ENCODE assay signal across 8 mouse cellular contexts in the genomic region with DNA sequence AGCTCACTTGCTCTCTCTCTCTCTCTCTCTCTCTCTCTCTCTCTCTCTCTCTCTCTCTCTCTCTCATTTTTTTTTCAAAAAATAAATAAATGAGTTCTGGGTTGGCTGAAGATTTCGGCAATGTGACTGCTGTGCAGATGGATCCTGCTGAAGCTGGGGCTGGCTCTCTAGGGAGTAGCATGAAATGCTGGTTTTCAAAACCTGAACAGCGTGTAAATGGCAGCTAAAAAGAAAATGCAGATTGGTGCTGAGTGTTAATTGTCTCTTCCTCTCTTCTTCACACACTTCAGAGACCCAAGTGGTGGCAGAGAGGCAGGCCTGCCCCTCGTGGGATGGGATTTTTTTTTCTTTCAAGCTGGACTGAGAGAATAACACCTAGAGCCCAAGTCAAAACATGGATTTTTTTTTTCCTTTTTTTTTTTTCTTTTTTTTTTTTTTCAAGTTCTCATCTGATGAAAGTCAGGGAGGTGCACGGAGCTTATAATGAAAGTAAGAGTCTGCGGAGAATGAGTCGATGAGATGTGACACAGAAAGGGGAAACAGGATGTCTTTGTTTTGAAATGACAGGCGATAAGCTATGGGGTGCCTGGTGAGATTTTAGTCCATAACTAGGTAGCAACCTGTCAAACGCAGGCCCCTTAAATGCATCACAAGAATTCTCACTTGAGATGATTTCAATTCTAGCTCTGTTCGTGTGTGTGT. TPM values are rescaled to one million over a fixed set of nuclear protein-coding genes. Genes with fewer than 3 reads are reported as not detected.
A peak's percentile ranks its signal among the peaks of the same experiment; 100 is the strongest.
DNase-seq lines count a peak whose midpoint lies in the region; ATAC-seq lines count a peak whose summit lies in the region.

No protein-coding gene starts in this region.

- WGBS in heart, embryonic 10.5 days: 50% methylated on average over 9 of the region's 9 CpGs

- H3K27ac ChIP-seq in heart, embryonic 10.5 days: 0 out of 2 replicates have a peak overlapping the region, but pooled peaks have one; percentile 17

- peak; percentile 59 to 70 for DNase-seq in spleen, postnatal 36 days (ENCODE audit: low spot score in 2 of 2)
- no peak for DNase-seq in spleen, adult 12 weeks (ENCODE audit: low spot score)
- DNase-seq in heart, embryonic 10.5 days (ENCODE audit: low spot score): no peak
- peak; percentile 44 for DNase-seq in thymus, postnatal 4 days
- DNase-seq in adrenal gland, postnatal 10 days: no peak
- no peak for DNase-seq in urinary bladder, postnatal 36 days (ENCODE audit: low spot score in 2 of 2)

- H3K9me3 ChIP-seq in heart, embryonic 10.5 days: no peaks in the 10 kb centered on the region

- H3K4me1 ChIP-seq in heart, embryonic 10.5 days: peaks cover 19% of the 10 kb centered on the region

- no peaks in the 10 kb centered on the region for H3K36me3 ChIP-seq in heart, embryonic 10.5 days

- peak; percentile 81 for ATAC-seq in megakaryocyte progenitor cell, adult 5-6 weeks (replicated peaks; ENCODE audit: poor library complexity)
- no peak for ATAC-seq in erythroblast, adult 5-6 weeks (replicated peaks; ENCODE audit: low FRiP score, poor library complexity, severe bottlenecking)

- no peak overlapping the region for H3K4me3 ChIP-seq in heart, embryonic 10.5 days

- H3K27me3 ChIP-seq in heart, embryonic 10.5 days (ENCODE audit: insufficient read depth, poor library complexity, severe bottlenecking): no peaks in the 10 kb centered on the region

RNA-seq across cellular contexts. Expression of a gene that starts 44.2 kb away (rescaled TPM):
- polyA plus RNA-seq in heart, embryonic 10.5 days (2016; fragmentation: Nextera tagmentation; extraction: Ambion mirVana): not detected in 2 replicates
- not detected in 2 replicates for total RNA-seq in megakaryocyte progenitor cell, adult 5-6 weeks (2015)
- total RNA-seq in megakaryocyte progenitor cell, adult 5-6 weeks (2017): not detected in 2 replicates
- total RNA-seq in adrenal gland, postnatal 10 days (2021): not detected
- not detected in 2 replicates for total RNA-seq in erythroblast, adult 5-6 weeks (2015; ENCODE audit: low replicate concordance)
- total RNA-seq in erythroblast, adult 5-6 weeks (2017; ENCODE audit: low replicate concordance): not detected in 2 replicates

RNA-seq across cellular contexts. Expression of a gene that starts 45.6 kb away (rescaled TPM):
- not detected in 2 replicates for polyA plus RNA-seq in heart, embryonic 10.5 days (2016; fragmentation: Nextera tagmentation; extraction: Ambion mirVana)
- not detected in 2 replicates for total RNA-seq in megakaryocyte progenitor cell, adult 5-6 weeks (2015)
- not detected in 2 replicates for total RNA-seq in megakaryocyte progenitor cell, adult 5-6 weeks (2017)
- not detected for total RNA-seq in adrenal gland, postnatal 10 days (2021)
- total RNA-seq in erythroblast, adult 5-6 weeks (2015; ENCODE audit: low replicate concordance): not detected in 2 replicates
- total RNA-seq in erythroblast, adult 5-6 weeks (2017; ENCODE audit: low replicate concordance): not detected in 2 replicates

Comparison
In these comparisons a context has a peak if more than half of its experiments do, and no peak if none do; other contexts are left out.
1. DNase-seq: peak in spleen, postnatal 36 days (2 of 2) and thymus, postnatal 4 days (single experiment); none in spleen, adult 12 weeks (single experiment), heart, embryonic 10.5 days (single experiment), adrenal gland, postnatal 10 days (single experiment) and urinary bladder, postnatal 36 days (0 of 2).